Mouse (Mus musculus): ENCODE measurements around the gene Gm16368.
"Not testable (repeated sequence)": the region's sequence is repeated elsewhere in the genome, so short reads cannot be mapped to it uniquely, and the experiment has no call there.

Gm16368 gene

GRCm38 (mm10) chr12:88083397-88083796 is at the start of gene Gm16368:
Gene Gm16368, plus strand, starts transcription at chr12:88083697.
- in situ Hi-C loops (cut with MboI, MseI): not testable (repeated sequence)

GRCm38 (mm10) chr12:88039062-88039461 is 44.4 kb upstream of the Gm16368 start:
- in situ Hi-C loops (cut with MboI, MseI): not testable (repeated sequence)

- in situ Hi-C loops (cut with MboI, MseI): not testable (repeated sequence)
These were observed 43.8 kb upstream of the Gm16368 start for GRCm38 (mm10) chr12:88039703-88040102.

GRCm38 (mm10) chr12:88045226-88045625 is 38.3 kb upstream of the Gm16368 start:
- in situ Hi-C loops (cut with MboI, MseI): not testable (repeated sequence)
